Mouse (Mus musculus): ENCODE results near the gene Fdps.

GRCm38 (mm10) chr3:89106881-89107280, 5.1 kb upstream of the Fdps start:
- TF ChIP-seq POLR2A (IDR thresholded peaks at IDR 0.05; ENCODE audit: control insufficient read depth, extremely low read depth, insufficient read depth, low read length, poor library complexity) (no peak), CTCF (IDR thresholded peaks at IDR 0.05; ENCODE audit: borderline replicate concordance, control insufficient read depth, extremely low read depth, insufficient read depth, low read length, poor library complexity) (no peak)

Data from thymus, adult 2 months (tissue).